Mouse (Mus musculus) thymus, postnatal 25 days (tissue): ENCODE data around the gene Ankrd13d.
A peak's percentile ranks its signal among the peaks of the same experiment; 100 is the strongest.

Source experiments
- DNase-seq: peaks from one replicate; pipeline ENCODE4 v3.0.0; 2022

The Ankrd13d gene

GRCm38 (mm10) chr19:4220957-4221743 lies 61.8 kb downstream of the Ankrd13d start:
- peak; percentile 38 for DNase-seq

- DNase-seq: no peak
Observed at GRCm38 (mm10) chr19:4220416-4220815, 62.5 kb downstream of the Ankrd13d start.
